Mouse (Mus musculus) brown adipose tissue, adult 24 weeks (tissue): ENCODE results near the gene Top3b. TPM values are rescaled to one million over a fixed set of nuclear protein-coding genes. Genes with fewer than 3 reads are reported as not detected.

ENCODE experiments used
- H3K27ac ChIP-seq: fragments of 200-500 bp; replicated peaks from 2 replicates; pipeline ENCODE4 v1.5.1; 2012; ENCODE audit warnings: low read depth, mild to moderate bottlenecking, low read length
- H3K4me1 ChIP-seq: fragments of 200-500 bp; 2 replicates; pipeline ENCODE4 v1.6.1; 2012; ENCODE audit warnings: low read length, mixed read lengths; ENCODE audit not compliant: control insufficient read depth, insufficient read depth, insufficient read length
- H3K4me3 ChIP-seq: fragments of 200-500 bp; 2 replicates; pipeline ENCODE4 v1.5.1; 2012; ENCODE audit warnings: low read depth, mild to moderate bottlenecking, low read length, moderate library complexity; ENCODE audit not compliant: insufficient read depth
- polyA plus RNA-seq: library from polyadenylated mRNA; stranded (reverse); fragments of >200 nt; gene quantifications from 2 replicates; pipeline ENCODE4 v1.2.4, GENCODE M21; 2012; ENCODE audit not compliant: missing spikeins, insufficient read depth, insufficient read length

Gene Top3b
- polyA plus RNA-seq, 1 experiment = 22.0 TPM

- H3K27ac ChIP-seq = no peak overlapping the region
- H3K4me1 ChIP-seq = no peaks in the 10 kb centered on the region
- H3K4me3 ChIP-seq = no peak overlapping the region
These were observed 4.6 kb upstream of the Top3b start for GRCm38 (mm10) chr16:16865696-16866561.

GRCm38 (mm10) chr16:16870241-16870616 lies 307 bp upstream of the Top3b start:
- H3K4me3 ChIP-seq = peak overlapping the region; percentile 92
- peaks cover 2% of the 10 kb centered on the region; the same call in 1 of the 2 replicates for H3K4me1 ChIP-seq
- H3K27ac ChIP-seq = peak overlapping the region; percentile 87; the same call in 1 of the 2 replicates

GRCm38 (mm10) chr16:16879025-16879424 lies 8.5 kb downstream of the Top3b start:
- no peak overlapping the region for H3K4me3 ChIP-seq

GRCm38 (mm10) chr16:16888341-16888740 lies 17.8 kb downstream of the Top3b start:
- no peak overlapping the region for H3K4me3 ChIP-seq
- H3K4me1 ChIP-seq = no peaks in the 10 kb centered on the region
- no peak overlapping the region for H3K27ac ChIP-seq

More at GRCm38 (mm10) chr16:16879025-16879424, 8.5 kb downstream of the Top3b start:
- H3K4me1 ChIP-seq = no peaks in the 10 kb centered on the region
- no peak overlapping the region for H3K27ac ChIP-seq

GRCm38 (mm10) chr16:16892366-16892765 lies 21.8 kb downstream of the Top3b start:
- Histone ChIP-seq H3K4me3 (no peak overlapping the region), H3K4me1 (no peaks in the 10 kb centered on the region), H3K27ac (no peak overlapping the region)

- Histone ChIP-seq H3K4me3 (no peak overlapping the region), H3K27ac (0 out of 2 replicates have a peak overlapping the region, but pooled peaks have one; percentile 19), H3K4me1 (peaks cover 15% of the 10 kb centered on the region)
These were observed 25.5 kb downstream of the Top3b start for GRCm38 (mm10) chr16:16896015-16896381.

GRCm38 (mm10) chr16:16896382-16897055 lies 26.0 kb downstream of the Top3b start, which contains the start of gene Ppm1f:
Gene Ppm1f, plus strand, starts transcription at chr16:16896469.
- Histone ChIP-seq H3K4me3 (peak within 1 kb of the TSS; percentile 70), H3K4me1 (peaks cover 16% of the 10 kb centered on the region), H3K27ac (peak within 1 kb of the TSS; percentile 97)

- peak overlapping the region; percentile 70 for H3K4me3 ChIP-seq
These were observed 26.6 kb downstream of the Top3b start for GRCm38 (mm10) chr16:16897056-16897584.

GRCm38 (mm10) chr16:16902329-16902728 lies 31.8 kb downstream of the Top3b start:
- Histone ChIP-seq H3K27ac (peak overlapping the region; percentile 86), H3K4me1 (peaks cover 43% of the 10 kb centered on the region), H3K4me3 (no peak overlapping the region)

More at GRCm38 (mm10) chr16:16897056-16897584, 26.6 kb downstream of the Top3b start:
- H3K27ac ChIP-seq = peak overlapping the region; percentile 97
- peaks cover 21% of the 10 kb centered on the region for H3K4me1 ChIP-seq

- peak overlapping the region; percentile 86 for H3K27ac ChIP-seq
- H3K4me3 ChIP-seq = no peak overlapping the region
- peaks cover 41% of the 10 kb centered on the region for H3K4me1 ChIP-seq
These were observed 32.7 kb downstream of the Top3b start for GRCm38 (mm10) chr16:16903188-16903587.

GRCm38 (mm10) chr16:16907799-16908198 lies 37.3 kb downstream of the Top3b start:
- Histone ChIP-seq H3K27ac (peak overlapping the region; percentile 100), H3K4me1 (peaks cover 35% of the 10 kb centered on the region), H3K4me3 (no peak overlapping the region)

- H3K4me3 ChIP-seq = no peak overlapping the region
- H3K4me1 ChIP-seq = peaks cover 15% of the 10 kb centered on the region
- H3K27ac ChIP-seq = peak overlapping the region; percentile 65
These were observed 41.4 kb downstream of the Top3b start for GRCm38 (mm10) chr16:16911641-16912597.

GRCm38 (mm10) chr16:16913440-16913839 lies 42.9 kb downstream of the Top3b start:
- H3K4me1 ChIP-seq = peaks cover 9% of the 10 kb centered on the region
- H3K27ac ChIP-seq = no peak overlapping the region

GRCm38 (mm10) chr16:16918441-16919117 lies 48.0 kb downstream of the Top3b start:
- H3K4me3 ChIP-seq = no peak overlapping the region
- H3K27ac ChIP-seq = no peak overlapping the region
- no peaks in the 10 kb centered on the region for H3K4me1 ChIP-seq

More at GRCm38 (mm10) chr16:16913440-16913839, 42.9 kb downstream of the Top3b start:
- no peak overlapping the region for H3K4me3 ChIP-seq
